Mouse (Mus musculus) layer of hippocampus, adult 2 months (tissue): ENCODE data around the gene Slc12a9. TPM values are rescaled to one million over a fixed set of nuclear protein-coding genes. Genes with fewer than 3 reads are reported as not detected.

ENCODE experiments used
- DNase-seq, 2 experiments: peaks; one replicate each; pipeline ENCODE4 v3.0.0; 2022; ENCODE audit warnings: low spot score in 2 of 2
- H3K27ac ChIP-seq: fragments of 200-600 bp; 2 replicates; pipeline ENCODE4 v1.8.1; 2022
- H3K4me3 ChIP-seq: fragments of 200-600 bp; 2 replicates; pipeline ENCODE4 v1.8.1; 2022; ENCODE audit warnings: mild to moderate bottlenecking
- CTCF ChIP-seq: fragments of 200-600 bp; conservative IDR thresholded peaks from 2 replicates; pipeline ENCODE4 v1.8.1; 2022; ENCODE audit warnings: antibody characterized with exemption, mild to moderate bottlenecking, moderate library complexity
- long read RNA-seq, 2 experiments: library from polyadenylated mRNA; stranded (forward); transcript quantifications; one replicate each; pipeline ENCODE4 v2.0.0; 2021; ENCODE audit warnings: borderline mapping rate in 2 of 2
- total RNA-seq, 2 experiments: library from RNA; stranded (reverse); gene quantifications; 2 replicates each; pipeline ENCODE4 v1.2.3; 2021

Slc12a9 gene
- 10 to 100 TPM; 27.9 to 28.4 TPM for total RNA-seq
- long read RNA-seq, experiment 1, transcript Slc12a9-201 (14 exons, 3,330 nt) = major isoform, 14 of 24 reads
- long read RNA-seq, experiment 1, partial matches to known transcripts = 9 of 24 reads
- long read RNA-seq, experiment 1, other reads (novel, unspliced or antisense) = 1 of 24 reads
- long read RNA-seq, experiment 2, transcript Slc12a9-201 (14 exons, 3,330 nt) = major isoform, 11 of 20 reads
- long read RNA-seq, experiment 2, partial matches to known transcripts = 6 of 20 reads
- long read RNA-seq, experiment 2, other reads (novel, unspliced or antisense) = 1 of 20 reads

GRCm38 (mm10) chr5:137333512-137334174, at the start of gene Slc12a9:
TSS of gene Slc12a9 (minus strand) at chr5:137333597.
- H3K27ac ChIP-seq = peak within 1 kb of the TSS; percentile 75
- peak; percentile 91 to 92 for DNase-seq

GRCm38 (mm10) chr5:137381152-137381551, 47.8 kb upstream of the Slc12a9 start:
- peak in 1 of 2 experiments; percentile 50 for DNase-seq
- Histone ChIP-seq H3K27ac (no peak overlapping the region), H3K4me3 (no peak overlapping the region)
- peak; percentile 77 for TF ChIP-seq CTCF

More at GRCm38 (mm10) chr5:137333512-137334174, at the start of gene Slc12a9:
- H3K4me3 ChIP-seq = peak within 1 kb of the TSS; percentile 78
- peak; percentile 88 for TF ChIP-seq CTCF

- Histone ChIP-seq H3K27ac (no peak overlapping the region), H3K4me3 (no peak overlapping the region)
- no peak for TF ChIP-seq CTCF
- DNase-seq = no peak
Observed at GRCm38 (mm10) chr5:137377603-137378002, 44.2 kb upstream of the Slc12a9 start.

GRCm38 (mm10) chr5:137377176-137377575, 43.8 kb upstream of the Slc12a9 start:
- Histone ChIP-seq H3K4me3 (no peak overlapping the region), H3K27ac (no peak overlapping the region)
- DNase-seq = no peak
- no peak for TF ChIP-seq CTCF

- no peak overlapping the region for H3K4me3 ChIP-seq
- H3K27ac ChIP-seq = no peak overlapping the region
- DNase-seq = no peak
- TF ChIP-seq CTCF = no peak
Observed at GRCm38 (mm10) chr5:137376722-137377121, 43.3 kb upstream of the Slc12a9 start.

- Histone ChIP-seq H3K27ac (no peak overlapping the region), H3K4me3 (no peak overlapping the region)
- no peak for DNase-seq
- peak; percentile 70 for TF ChIP-seq CTCF
Observed at GRCm38 (mm10) chr5:137376198-137376597, 42.8 kb upstream of the Slc12a9 start.

GRCm38 (mm10) chr5:137375627-137376026, 42.2 kb upstream of the Slc12a9 start:
- no peak overlapping the region for H3K4me3 ChIP-seq
- no peak overlapping the region for H3K27ac ChIP-seq
- no peak for DNase-seq
- TF ChIP-seq CTCF = no peak

- Histone ChIP-seq H3K4me3 (no peak overlapping the region), H3K27ac (no peak overlapping the region)
- no peak for TF ChIP-seq CTCF
- no peak for DNase-seq
Observed at GRCm38 (mm10) chr5:137374521-137375080, 41.2 kb upstream of the Slc12a9 start.

- DNase-seq = no peak
- H3K4me3 ChIP-seq = no peak overlapping the region
- H3K27ac ChIP-seq = no peak overlapping the region
- TF ChIP-seq CTCF = no peak
Observed at GRCm38 (mm10) chr5:137373371-137373950, 40.1 kb upstream of the Slc12a9 start.

GRCm38 (mm10) chr5:137369665-137370064, 36.3 kb upstream of the Slc12a9 start:
- no peak overlapping the region for H3K4me3 ChIP-seq
- no peak for TF ChIP-seq CTCF
- no peak for DNase-seq
- no peak overlapping the region for H3K27ac ChIP-seq

- no peak for DNase-seq
- peak; percentile 52 for TF ChIP-seq CTCF
- Histone ChIP-seq H3K4me3 (no peak overlapping the region), H3K27ac (no peak overlapping the region)
Observed at GRCm38 (mm10) chr5:137358382-137358781, 25.0 kb upstream of the Slc12a9 start.

GRCm38 (mm10) chr5:137354091-137354490, 20.7 kb upstream of the Slc12a9 start:
- TF ChIP-seq CTCF = no peak
- DNase-seq = no peak
- H3K4me3 ChIP-seq = no peak overlapping the region
- H3K27ac ChIP-seq = no peak overlapping the region
